Mouse (Mus musculus) cerebellum, adult 2 months (tissue): ENCODE measurements around the gene Pkd1. TPM values are rescaled to one million over a fixed set of nuclear protein-coding genes. Genes with fewer than 3 reads are reported as not detected.

Source experiments
- DNase-seq, 2 experiments: peaks; one replicate each; pipeline ENCODE4 v3.0.0; 2021
- H3K27ac ChIP-seq: fragments of 200-500 bp; 2 replicates; pipeline ENCODE4 v1.5.1; 2012; ENCODE audit warnings: low read length, control low read depth, inconsistent platforms; ENCODE audit not compliant: insufficient read depth
- H3K27me3 ChIP-seq: fragments of 200-500 bp; 2 replicates; pipeline ENCODE4 v1.6.1; 2012; ENCODE audit warnings: inconsistent platforms, mild to moderate bottlenecking, low read length, moderate library complexity; ENCODE audit not compliant: control insufficient read depth, insufficient read depth
- H3K4me1 ChIP-seq: fragments of 200-500 bp; 2 replicates; pipeline ENCODE4 v1.6.1; 2011; ENCODE audit warnings: low read length; ENCODE audit not compliant: control insufficient read depth, insufficient read depth
- H3K4me3 ChIP-seq: fragments of 200-500 bp; replicated peaks from 2 replicates; pipeline ENCODE3; 2011; ENCODE audit warnings: mild to moderate bottlenecking, low read depth, low read length, control low read depth; ENCODE audit not compliant: insufficient read depth
- CTCF ChIP-seq: fragments of 200-500 bp; IDR thresholded peaks from 2 replicates; pipeline ENCODE4 v1.5.1; 2011; ENCODE audit warnings: low read depth, mild to moderate bottlenecking, control low read depth, low read length, moderate library complexity, borderline replicate concordance; ENCODE audit not compliant: insufficient read depth
- POLR2A ChIP-seq: fragments of 200-500 bp; IDR thresholded peaks from 2 replicates; pipeline ENCODE4 v1.6.1; 2011; ENCODE audit warnings: low read length, control low read depth, borderline replicate concordance; ENCODE audit not compliant: insufficient read depth
- WGBS: fragments of 180-500 bp; shearing (Covaris S2); methylation state at CpG from one replicate; pipeline ENCODE4 v1.1.7; 2018; 5-methylcytosine and 5-hydroxymethylcytosine counted together
- polyA plus RNA-seq: library from polyadenylated mRNA; depleted of rRNA; stranded (reverse); fragments of >200 nt; gene quantifications from 2 replicates; pipeline ENCODE4 v1.2.3, GENCODE M21; 2012

Gene Pkd1
- polyA plus RNA-seq, 1 experiment: 122 TPM

GRCm38 (mm10) chr17:24604557-24604956, 54.9 kb downstream of the Pkd1 start:
- H3K27me3 ChIP-seq: no peaks in the 10 kb centered on the region
- peaks cover 25% of the 10 kb centered on the region for H3K4me1 ChIP-seq
- no peak for TF ChIP-seq POLR2A
- TF ChIP-seq CTCF: no peak
- no peak overlapping the region for H3K4me3 ChIP-seq
- DNase-seq: no peak
- 75% methylated on average over 3 of the region's 3 CpGs for WGBS
- no peak overlapping the region for H3K27ac ChIP-seq

GRCm38 (mm10) chr17:24608370-24608769, 58.7 kb downstream of the Pkd1 start:
- no peak for TF ChIP-seq POLR2A
- TF ChIP-seq CTCF: no peak
- Histone ChIP-seq H3K4me3 (no peak overlapping the region), H3K27me3 (no peaks in the 10 kb centered on the region), H3K4me1 (0 out of 2 replicates have a peak, but pooled peaks cover 4% of the 10 kb centered on the region), H3K27ac (no peak overlapping the region)
- DNase-seq: no peak
- 90% methylated on average over 4 of the region's 4 CpGs for WGBS

DNA sequence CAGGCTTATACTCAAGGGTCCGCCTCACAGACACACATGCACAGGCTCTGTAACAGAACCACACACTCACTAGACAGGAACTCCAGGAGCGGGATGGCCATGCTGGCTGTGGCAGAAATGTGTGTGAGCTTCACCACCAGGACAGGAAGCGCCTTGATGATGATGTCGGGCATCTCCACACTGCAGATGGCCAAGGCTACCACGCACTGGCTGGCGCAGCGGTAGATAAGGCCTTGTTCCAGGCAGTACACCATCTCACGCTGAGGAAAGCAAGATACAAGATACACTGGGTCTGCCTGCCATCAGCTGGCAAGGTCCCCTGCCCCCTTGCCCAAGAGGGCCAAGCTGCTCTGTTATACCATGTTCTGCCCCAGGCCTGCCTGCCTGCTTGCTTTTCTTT, 59.2 kb downstream of the Pkd1 start:
- 74% methylated on average over 8 of the region's 8 CpGs for WGBS
- no peaks in the 10 kb centered on the region for H3K27me3 ChIP-seq
- H3K4me1 ChIP-seq: 0 out of 2 replicates have a peak, but pooled peaks cover 4% of the 10 kb centered on the region
- TF ChIP-seq POLR2A: no peak
- no peak for TF ChIP-seq CTCF
- no peak overlapping the region for H3K27ac ChIP-seq
- H3K4me3 ChIP-seq: no peak overlapping the region
- DNase-seq: peak in 1 of 2 experiments; percentile 34

DNA sequence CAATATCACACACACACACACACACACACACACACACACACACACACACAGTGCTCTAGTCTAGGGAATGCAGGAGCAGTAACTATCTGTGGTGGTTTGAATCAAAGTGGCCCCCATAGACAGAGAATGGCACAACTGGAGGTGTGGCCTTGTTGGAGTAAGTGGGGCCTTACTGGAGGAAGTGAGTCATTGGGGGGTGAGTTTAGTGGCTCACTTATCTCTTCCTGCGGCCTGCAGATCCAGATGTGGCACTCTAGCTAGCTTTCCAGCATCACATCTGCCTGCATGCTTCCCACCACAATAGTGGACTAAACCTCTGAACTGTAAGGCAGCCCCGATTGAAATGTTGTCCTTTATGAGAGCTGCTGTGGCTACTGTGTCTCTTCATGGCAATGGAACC, 61.1 kb downstream of the Pkd1 start:
- Histone ChIP-seq H3K4me1 (0 out of 2 replicates have a peak, but pooled peaks cover 4% of the 10 kb centered on the region), H3K4me3 (no peak overlapping the region), H3K27ac (no peak overlapping the region), H3K27me3 (no peaks in the 10 kb centered on the region)
- TF ChIP-seq POLR2A (no peak), CTCF (no peak)
- WGBS: 81% methylated on average over 2 of the region's 2 CpGs
- DNase-seq: no peak

DNA sequence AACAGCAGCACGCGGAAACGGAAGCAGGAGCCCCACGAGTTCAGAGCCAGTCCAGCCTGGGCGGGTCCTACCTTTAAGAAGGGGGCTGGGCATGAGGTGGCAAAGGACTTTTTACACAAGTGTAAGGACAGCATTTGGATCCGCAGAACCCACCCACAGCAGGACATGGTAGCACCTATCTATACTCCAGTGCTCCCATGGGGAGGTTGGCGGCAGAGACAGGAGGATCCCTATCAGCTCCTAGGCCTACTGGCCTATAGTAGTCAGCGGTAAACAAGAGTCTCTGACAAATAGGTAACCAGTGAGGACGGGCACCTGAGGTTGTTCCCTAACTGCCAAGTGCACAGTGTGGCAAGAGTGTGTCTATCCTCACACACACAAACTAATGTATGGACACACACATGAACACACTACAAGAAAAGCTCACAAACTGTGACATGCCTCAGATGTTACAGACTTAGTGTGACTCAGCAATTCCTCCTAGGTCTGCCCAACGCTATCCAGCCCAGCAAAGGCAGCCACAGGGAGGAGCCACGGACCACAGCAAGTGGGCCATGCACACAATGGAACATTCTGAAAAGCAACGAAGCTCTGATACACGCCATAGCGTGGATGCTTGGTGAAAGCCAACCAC, 68.0 kb downstream of the Pkd1 start:
- Histone ChIP-seq H3K4me1 (no peaks in the 10 kb centered on the region), H3K27ac (no peak overlapping the region), H3K27me3 (no peaks in the 10 kb centered on the region), H3K4me3 (no peak overlapping the region)
- no peak for TF ChIP-seq POLR2A
- DNase-seq: no peak
- 83% methylated on average over 14 of the region's 14 CpGs for WGBS

DNA sequence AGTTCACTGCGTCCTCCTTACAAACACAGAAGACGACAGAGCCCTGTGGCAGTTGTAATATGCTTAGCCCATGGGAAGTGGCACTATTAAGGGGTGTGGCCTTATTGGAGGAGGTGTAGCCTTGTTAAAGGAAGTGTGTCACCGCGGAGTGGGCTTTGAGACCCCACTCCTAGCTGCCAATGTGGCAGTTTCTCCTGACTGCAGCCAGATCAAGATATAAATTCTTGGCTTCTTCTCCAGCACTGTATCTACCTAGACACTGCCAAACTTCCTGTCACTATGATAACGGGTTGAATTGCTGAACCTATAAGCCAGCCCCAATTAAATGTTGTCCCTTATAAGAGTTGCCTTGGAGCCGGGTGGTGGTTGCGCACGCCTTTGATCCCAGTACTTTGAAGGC, 75.8 kb downstream of the Pkd1 start:
- no peak overlapping the region for H3K4me3 ChIP-seq
- no peak overlapping the region for H3K27ac ChIP-seq
- no peak for DNase-seq
- no peaks in the 10 kb centered on the region for H3K4me1 ChIP-seq
- WGBS: 92% methylated on average over 8 of the region's 8 CpGs
- H3K27me3 ChIP-seq: no peaks in the 10 kb centered on the region
- no peak for TF ChIP-seq CTCF
- no peak for TF ChIP-seq POLR2A

DNA sequence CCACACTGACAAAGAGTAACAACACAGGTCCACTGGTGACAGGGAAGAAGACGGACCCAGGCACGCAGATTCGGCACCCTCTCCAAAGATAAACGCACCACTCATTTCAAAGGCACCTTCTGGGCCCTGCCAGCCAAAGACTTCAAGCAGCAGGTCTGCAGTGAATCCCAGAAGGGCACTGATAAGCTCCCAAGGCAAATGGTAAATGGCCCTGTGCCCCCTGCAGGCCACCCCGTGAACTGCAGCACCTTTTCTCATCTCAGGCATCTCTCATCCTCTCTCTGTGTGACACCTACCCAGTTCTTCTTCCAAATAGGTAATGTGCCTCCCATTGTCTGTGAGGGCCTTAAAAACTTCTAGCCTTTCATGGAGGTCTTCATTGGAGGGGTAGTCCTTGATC, 79.0 kb downstream of the Pkd1 start:
- TF ChIP-seq CTCF (peak; percentile 98), POLR2A (no peak)
- 39% methylated on average over 5 of the region's 5 CpGs for WGBS
- H3K4me1 ChIP-seq: peaks cover 7% of the 10 kb centered on the region

GRCm38 (mm10) chr17:24630072-24630471, 80.4 kb downstream of the Pkd1 start:
- H3K4me1 ChIP-seq: peaks cover 7% of the 10 kb centered on the region
- H3K27ac ChIP-seq: no peak overlapping the region
- no peak overlapping the region for H3K4me3 ChIP-seq
- 74% methylated on average over 14 of the region's 14 CpGs for WGBS
- H3K27me3 ChIP-seq: no peaks in the 10 kb centered on the region
- no peak for DNase-seq
- TF ChIP-seq CTCF (no peak), POLR2A (no peak)

More for the DNA sequence above, 79.0 kb downstream of the Pkd1 start:
- peak; percentile 79 to 89 for DNase-seq
- no peaks in the 10 kb centered on the region for H3K27me3 ChIP-seq
- no peak overlapping the region for H3K4me3 ChIP-seq
- no peak overlapping the region for H3K27ac ChIP-seq
